Mouse (Mus musculus): ENCODE measurements around the gene Ccl26. TPM values are rescaled to one million over a fixed set of nuclear protein-coding genes. Genes with fewer than 3 reads are reported as not detected.

Gene Ccl26
- polyA plus RNA-seq, 1 experiment from 2014 or later = not detected

- Histone ChIP-seq H3K36me3 (ENCODE audit: control insufficient read depth, insufficient read depth, low read length) (no peaks in the 10 kb centered on the region), H3K4me3 (ENCODE audit: low read length) (no peak overlapping the region), H3K4me1 (ENCODE audit: control insufficient read depth, insufficient read depth, low read depth, low read length) (no peaks in the 10 kb centered on the region; the same call in 1 of the 2 replicates), H3K4me2 (ENCODE audit: low read length) (no peak overlapping the region), H3K27me3 (replicated peaks; ENCODE audit: control insufficient read depth, insufficient read depth, low read length) (no peaks in the 10 kb centered on the region), H3K9me3 (ENCODE audit: control insufficient read depth, low read length) (no peaks in the 10 kb centered on the region), H3K27ac (ENCODE audit: low read depth, low read length) (no peak overlapping the region), H3K9ac (ENCODE audit: low read depth, low read length) (no peak overlapping the region)
- no peak for ATAC-seq
- 83% methylated on average over 2 of the region's 2 CpGs for WGBS
Measured at GRCm38 (mm10) chr5:135529964-135530363, 33.4 kb downstream of the Ccl26 start.

DNA sequence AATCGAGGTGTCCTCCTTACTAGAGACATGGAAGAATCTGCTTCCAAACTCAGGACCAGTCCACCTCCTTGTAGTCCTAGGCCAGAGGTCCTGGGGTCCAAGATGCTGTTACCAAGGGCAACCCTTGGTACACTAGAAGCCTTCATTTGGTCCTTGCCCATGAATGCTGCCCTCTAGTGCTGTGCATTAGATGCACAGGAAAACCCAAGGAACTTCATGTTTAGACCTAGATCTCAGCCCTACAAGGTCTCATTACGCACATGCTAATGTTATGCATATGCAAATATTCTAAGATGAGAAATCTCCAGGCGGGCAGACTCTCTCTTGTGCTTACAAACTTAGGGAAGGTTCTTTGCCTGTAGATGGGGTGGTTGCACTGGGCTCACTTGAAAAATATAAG lies 34.1 kb downstream of the Ccl26 start:
- Histone ChIP-seq H3K36me3 (ENCODE audit: control insufficient read depth, insufficient read depth, low read length) (no peaks in the 10 kb centered on the region), H3K9ac (ENCODE audit: low read depth, low read length) (no peak overlapping the region), H3K9me3 (ENCODE audit: control insufficient read depth, low read length) (no peaks in the 10 kb centered on the region), H3K27ac (ENCODE audit: low read depth, low read length) (no peak overlapping the region), H3K4me2 (ENCODE audit: low read length) (no peak overlapping the region), H3K27me3 (replicated peaks; ENCODE audit: control insufficient read depth, insufficient read depth, low read length) (no peaks in the 10 kb centered on the region), H3K4me3 (ENCODE audit: low read length) (no peak overlapping the region), H3K4me1 (ENCODE audit: control insufficient read depth, insufficient read depth, low read depth, low read length) (no peaks in the 10 kb centered on the region; the same call in 1 of the 2 replicates)
- 76% methylated on average over 3 of the region's 3 CpGs for WGBS
- no peak for ATAC-seq

- Histone ChIP-seq H3K27me3 (replicated peaks; ENCODE audit: control insufficient read depth, insufficient read depth, low read length) (no peaks in the 10 kb centered on the region), H3K36me3 (ENCODE audit: control insufficient read depth, insufficient read depth, low read length) (no peaks in the 10 kb centered on the region), H3K9me3 (ENCODE audit: control insufficient read depth, low read length) (no peaks in the 10 kb centered on the region), H3K4me3 (ENCODE audit: low read length) (no peak overlapping the region), H3K4me1 (ENCODE audit: control insufficient read depth, insufficient read depth, low read depth, low read length) (no peaks in the 10 kb centered on the region; the same call in 1 of the 2 replicates), H3K4me2 (ENCODE audit: low read length) (no peak overlapping the region), H3K27ac (ENCODE audit: low read depth, low read length) (no peak overlapping the region), H3K9ac (ENCODE audit: low read depth, low read length) (no peak overlapping the region)
- WGBS = 22% methylated on average over 7 of the region's 7 CpGs
- ATAC-seq = no peak
Measured at GRCm38 (mm10) chr5:135527986-135528385, 35.4 kb downstream of the Ccl26 start.

GRCm38 (mm10) chr5:135524660-135525560 lies 38.5 kb downstream of the Ccl26 start:
- Histone ChIP-seq H3K4me1 (ENCODE audit: control insufficient read depth, insufficient read depth, low read depth, low read length) (no peaks in the 10 kb centered on the region), H3K9me3 (ENCODE audit: control insufficient read depth, low read length) (no peaks in the 10 kb centered on the region), H3K4me3 (ENCODE audit: low read length) (no peak overlapping the region), H3K9ac (ENCODE audit: low read depth, low read length) (no peak overlapping the region), H3K36me3 (ENCODE audit: control insufficient read depth, insufficient read depth, low read length) (no peaks in the 10 kb centered on the region), H3K4me2 (ENCODE audit: low read length) (no peak overlapping the region), H3K27me3 (replicated peaks; ENCODE audit: control insufficient read depth, insufficient read depth, low read length) (no peaks in the 10 kb centered on the region), H3K27ac (ENCODE audit: low read depth, low read length) (0 out of 2 replicates have a peak overlapping the region, but pooled peaks have one; percentile 6)
- WGBS = 71% methylated on average over 11 of the region's 11 CpGs
- no peak for ATAC-seq

DNA sequence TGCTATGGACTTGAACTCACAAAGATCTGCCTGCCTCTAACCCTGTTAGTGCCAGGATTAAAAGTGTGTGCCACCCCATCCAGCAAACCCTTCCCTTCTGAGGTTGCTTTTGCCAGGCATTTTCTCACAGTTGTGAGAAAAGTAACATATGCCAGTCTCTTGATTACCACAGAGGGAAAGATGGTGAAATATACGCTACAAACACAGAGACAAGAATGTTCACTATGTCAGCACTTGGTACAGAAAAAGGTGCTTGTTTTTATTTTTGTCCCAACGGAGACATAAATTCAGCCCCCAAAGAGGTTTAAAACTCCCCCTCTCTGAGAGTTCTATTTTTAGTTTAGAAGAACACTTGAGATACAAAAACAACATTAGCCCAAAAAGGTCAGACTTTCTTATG lies 39.3 kb downstream of the Ccl26 start:
- no peaks in the 10 kb centered on the region for H3K9me3 ChIP-seq (ENCODE audit: control insufficient read depth, low read length)
- no peak overlapping the region for H3K9ac ChIP-seq (ENCODE audit: low read depth, low read length)
- H3K4me1 ChIP-seq (ENCODE audit: control insufficient read depth, insufficient read depth, low read depth, low read length) = no peaks in the 10 kb centered on the region
- no peak overlapping the region for H3K27ac ChIP-seq (ENCODE audit: low read depth, low read length)
- no peak for ATAC-seq
- WGBS = 87% methylated on average over 2 of the region's 2 CpGs
- no peak overlapping the region for H3K4me3 ChIP-seq (ENCODE audit: low read length)
- H3K36me3 ChIP-seq (ENCODE audit: control insufficient read depth, insufficient read depth, low read length) = no peaks in the 10 kb centered on the region
- H3K27me3 ChIP-seq (replicated peaks; ENCODE audit: control insufficient read depth, insufficient read depth, low read length) = no peaks in the 10 kb centered on the region
- no peak overlapping the region for H3K4me2 ChIP-seq (ENCODE audit: low read length)

DNA sequence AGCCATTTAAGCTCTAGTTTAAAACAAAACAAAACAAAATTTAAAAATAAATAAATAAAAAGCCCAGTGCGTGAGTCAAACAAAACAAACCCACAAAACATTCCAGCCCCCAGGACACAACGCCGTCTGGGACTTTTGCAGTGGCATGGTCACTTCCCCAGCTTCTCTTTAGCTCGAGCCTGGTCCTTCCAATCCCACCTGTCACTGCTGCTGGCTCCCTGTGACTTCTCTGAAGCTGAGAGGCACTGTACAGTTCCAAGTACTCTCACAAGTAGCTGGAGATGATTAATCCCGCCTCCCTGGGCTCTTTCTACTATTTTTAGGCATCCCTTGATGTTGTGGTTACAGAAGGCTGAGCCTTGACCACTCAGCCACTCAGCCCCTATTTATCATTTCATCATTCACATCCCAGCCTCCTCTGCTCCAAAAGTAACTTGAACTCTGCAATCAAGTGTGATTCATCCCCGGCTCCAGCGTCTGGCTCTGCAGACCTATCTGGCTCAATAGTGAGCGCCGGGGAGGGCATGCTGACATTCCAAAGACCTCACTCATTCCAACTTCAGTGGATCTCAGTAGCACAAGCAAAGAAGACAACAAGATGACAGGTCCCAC lies 41.2 kb downstream of the Ccl26 start:
- Histone ChIP-seq H3K4me2 (ENCODE audit: low read length) (no peak overlapping the region), H3K27ac (ENCODE audit: low read depth, low read length) (no peak overlapping the region)
- 84% methylated on average over 9 of the region's 9 CpGs for WGBS

GRCm38 (mm10) chr5:135517348-135517883 lies 46.0 kb downstream of the Ccl26 start:
- no peak overlapping the region for H3K27ac ChIP-seq (ENCODE audit: low read depth, low read length)
- H3K4me3 ChIP-seq (ENCODE audit: low read length) = no peak overlapping the region
- H3K4me1 ChIP-seq (ENCODE audit: control insufficient read depth, insufficient read depth, low read depth, low read length) = no peaks in the 10 kb centered on the region
- ATAC-seq = no peak
- no peaks in the 10 kb centered on the region for H3K27me3 ChIP-seq (replicated peaks; ENCODE audit: control insufficient read depth, insufficient read depth, low read length)
- no peak overlapping the region for H3K9ac ChIP-seq (ENCODE audit: low read depth, low read length)
- no peak overlapping the region for H3K4me2 ChIP-seq (ENCODE audit: low read length)
- H3K36me3 ChIP-seq (ENCODE audit: control insufficient read depth, insufficient read depth, low read length) = peaks cover 3% of the 10 kb centered on the region
- 74% methylated on average over 5 of the region's 5 CpGs for WGBS
- H3K9me3 ChIP-seq (ENCODE audit: control insufficient read depth, low read length) = peaks cover 2% of the 10 kb centered on the region

More for the DNA sequence above, 41.2 kb downstream of the Ccl26 start:
- no peak overlapping the region for H3K4me3 ChIP-seq (ENCODE audit: low read length)
- H3K27me3 ChIP-seq (replicated peaks; ENCODE audit: control insufficient read depth, insufficient read depth, low read length) = no peaks in the 10 kb centered on the region
- no peaks in the 10 kb centered on the region for H3K4me1 ChIP-seq (ENCODE audit: control insufficient read depth, insufficient read depth, low read depth, low read length)
- H3K36me3 ChIP-seq (ENCODE audit: control insufficient read depth, insufficient read depth, low read length) = no peaks in the 10 kb centered on the region
- no peak overlapping the region for H3K9ac ChIP-seq (ENCODE audit: low read depth, low read length)
- no peaks in the 10 kb centered on the region for H3K9me3 ChIP-seq (ENCODE audit: control insufficient read depth, low read length)
- ATAC-seq = no peak

- no peak for ATAC-seq
- WGBS = 39% methylated on average over 4 of the region's 4 CpGs
- peaks cover 3% of the 10 kb centered on the region for H3K36me3 ChIP-seq (ENCODE audit: control insufficient read depth, insufficient read depth, low read length)
- H3K4me3 ChIP-seq (ENCODE audit: low read length) = no peak overlapping the region
- peaks cover 2% of the 10 kb centered on the region for H3K9me3 ChIP-seq (ENCODE audit: control insufficient read depth, low read length)
- H3K4me2 ChIP-seq (ENCODE audit: low read length) = no peak overlapping the region
- no peaks in the 10 kb centered on the region for H3K4me1 ChIP-seq (ENCODE audit: control insufficient read depth, insufficient read depth, low read depth, low read length)
- no peak overlapping the region for H3K27ac ChIP-seq (ENCODE audit: low read depth, low read length)
- no peaks in the 10 kb centered on the region for H3K27me3 ChIP-seq (replicated peaks; ENCODE audit: control insufficient read depth, insufficient read depth, low read length)
- no peak overlapping the region for H3K9ac ChIP-seq (ENCODE audit: low read depth, low read length)
Measured at GRCm38 (mm10) chr5:135513131-135513530, 50.2 kb downstream of the Ccl26 start.

GRCm38 (mm10) chr5:135511105-135511504 lies 52.3 kb downstream of the Ccl26 start:
- H3K4me1 ChIP-seq (ENCODE audit: control insufficient read depth, insufficient read depth, low read depth, low read length) = peaks cover 5% of the 10 kb centered on the region
- H3K27ac ChIP-seq (ENCODE audit: low read depth, low read length) = no peak overlapping the region
- H3K4me3 ChIP-seq (ENCODE audit: low read length) = no peak overlapping the region
- 56% methylated on average over 5 of the region's 5 CpGs for WGBS
- H3K9ac ChIP-seq (ENCODE audit: low read depth, low read length) = no peak overlapping the region
- H3K9me3 ChIP-seq (ENCODE audit: control insufficient read depth, low read length) = peaks cover 2% of the 10 kb centered on the region
- H3K4me2 ChIP-seq (ENCODE audit: low read length) = no peak overlapping the region
- peaks cover 3% of the 10 kb centered on the region; the same call in 1 of the 2 replicates for H3K36me3 ChIP-seq (ENCODE audit: control insufficient read depth, insufficient read depth, low read length)
- ATAC-seq = no peak
- no peaks in the 10 kb centered on the region for H3K27me3 ChIP-seq (replicated peaks; ENCODE audit: control insufficient read depth, insufficient read depth, low read length)

Data from hindbrain, embryonic 16.5 days (tissue).